Comparison of ENCODE assay signal across 14 mouse cellular contexts in genomic region chr2:158140664-158141063, GRCm38 (mm10). TPM values are rescaled to one million over a fixed set of nuclear protein-coding genes. Genes with fewer than 3 reads are reported as not detected.
DNase-seq lines count a peak whose midpoint lies in the region; ATAC-seq and TF ChIP-seq lines count a peak whose summit lies in the region.
"Had no signal": no experiment of that assay in that cellular context is flagged by ENCODE, and none has a peak within 500 bp of the region (broad histone marks: within the 10 kb centered on the region; RNA-seq: fewer than 3 reads in every experiment).

No protein-coding gene starts in this region.

- ATAC-seq in intestine, embryonic 15.5 days = no peak
- no peak for ATAC-seq in intestine, postnatal 0 days
- ATAC-seq in embryonic facial prominence, embryonic 15.5 days (ENCODE audit: insufficient number of reproducible peaks, low FRiP score, low TSS enrichment, low read depth) = no peak
- ATAC-seq in liver, embryonic 14.5 days (ENCODE audit: insufficient read depth) = no peak
- ATAC-seq: forebrain, postnatal 0 days had no signal

- no peak for TF ChIP-seq EP300 in liver, embryonic 14.5 days (IDR thresholded peaks at IDR 0.05; ENCODE audit: low read depth)

- H3K36me3 ChIP-seq in intestine, embryonic 15.5 days = peaks cover 11% of the 10 kb centered on the region; the same call in 1 of the 2 replicates
- peaks cover 53% of the 10 kb centered on the region; the same call in 1 of the 2 replicates for H3K36me3 ChIP-seq in intestine, postnatal 0 days (ENCODE audit: control insufficient read depth, insufficient read depth)
- H3K36me3 ChIP-seq in embryonic facial prominence, embryonic 15.5 days = no peaks in the 10 kb centered on the region
- peaks cover 68% of the 10 kb centered on the region for H3K36me3 ChIP-seq in liver, embryonic 14.5 days (replicated peaks; ENCODE audit: control insufficient read depth, insufficient read depth, low read depth)
- H3K36me3 ChIP-seq: midbrain, embryonic 12.5 days had no signal

- no peak for TF ChIP-seq CTCF in intestine, postnatal 0 days (IDR thresholded peaks at IDR 0.05; ENCODE audit: low read depth)
- TF ChIP-seq CTCF in liver, embryonic 14.5 days (IDR thresholded peaks at IDR 0.05; ENCODE audit: low read depth) = no peak
- no peak for TF ChIP-seq CTCF in left cerebral cortex, adult 2 months (IDR thresholded peaks at IDR 0.05)

- intact Hi-C loops in left cerebral cortex, adult 2 months (cut with DNase I) = no loop called here

- H3K9me3 ChIP-seq in intestine, embryonic 15.5 days = no peaks in the 10 kb centered on the region
- H3K9me3 ChIP-seq in intestine, postnatal 0 days (ENCODE audit: control insufficient read depth) = no peaks in the 10 kb centered on the region
- no peaks in the 10 kb centered on the region for H3K9me3 ChIP-seq in embryonic facial prominence, embryonic 15.5 days (replicated peaks)
- no peaks in the 10 kb centered on the region for H3K9me3 ChIP-seq in liver, embryonic 14.5 days (ENCODE audit: control insufficient read depth, low read length)
- H3K9me3 ChIP-seq: midbrain, embryonic 12.5 days had no signal

- H3K4me3 ChIP-seq in intestine, embryonic 15.5 days (replicated peaks) = no peak overlapping the region
- no peak overlapping the region for H3K4me3 ChIP-seq in intestine, postnatal 0 days (ENCODE audit: low read depth, low read length)
- no peak overlapping the region for H3K4me3 ChIP-seq in brown adipose tissue, adult 24 weeks (ENCODE audit: insufficient read depth, low read depth, low read length)
- H3K4me3 ChIP-seq in embryonic facial prominence, embryonic 15.5 days (replicated peaks) = no peak overlapping the region
- peak overlapping the region in 1 of 2 experiments; percentile 69; a peak in 2 of 4 replicates for H3K4me3 ChIP-seq in liver, embryonic 14.5 days (ENCODE audit: insufficient read depth in 1 of 2, low read depth in 2 of 2, low read length in 2 of 2)
- no peak overlapping the region for H3K4me3 ChIP-seq in left cerebral cortex, adult 2 months
- H3K4me3 ChIP-seq: midbrain, embryonic 12.5 days had no signal

- peaks cover 45% of the 10 kb centered on the region for H3K4me1 ChIP-seq in intestine, embryonic 15.5 days (replicated peaks)
- H3K4me1 ChIP-seq in intestine, postnatal 0 days (replicated peaks; ENCODE audit: control insufficient read depth, insufficient read depth, low read length) = peaks cover 14% of the 10 kb centered on the region
- H3K4me1 ChIP-seq in brown adipose tissue, adult 24 weeks (ENCODE audit: control insufficient read depth, insufficient read depth, insufficient read length, low read length) = peaks cover 60% of the 10 kb centered on the region
- peaks cover 55% of the 10 kb centered on the region for H3K4me1 ChIP-seq in embryonic facial prominence, embryonic 15.5 days
- H3K4me1 ChIP-seq in liver, embryonic 14.5 days (replicated peaks; ENCODE audit: control insufficient read depth in 2 of 2, insufficient read depth in 2 of 2, low read length in 1 of 2) = peaks cover 54 to 58% of the 10 kb centered on the region in 2 experiments

- no peak overlapping the region for H3K4me2 ChIP-seq in intestine, embryonic 15.5 days (replicated peaks)
- no peak overlapping the region for H3K4me2 ChIP-seq in intestine, postnatal 0 days (replicated peaks; ENCODE audit: low read depth)
- no peak overlapping the region for H3K4me2 ChIP-seq in embryonic facial prominence, embryonic 15.5 days (replicated peaks)
- peak overlapping the region; percentile 94 for H3K4me2 ChIP-seq in liver, embryonic 14.5 days (ENCODE audit: low read depth)
- H3K4me2 ChIP-seq: midbrain, embryonic 12.5 days had no signal

- H3K27ac ChIP-seq in intestine, embryonic 15.5 days = peak overlapping the region; percentile 57; the same call in 1 of the 2 replicates
- no peak overlapping the region for H3K27ac ChIP-seq in intestine, postnatal 0 days (ENCODE audit: low read depth, low read length)
- peak overlapping the region; percentile 89 for H3K27ac ChIP-seq in brown adipose tissue, adult 24 weeks (replicated peaks; ENCODE audit: low read depth, low read length)
- H3K27ac ChIP-seq in embryonic facial prominence, embryonic 15.5 days (replicated peaks) = peak overlapping the region; percentile 88
- peak overlapping the region; percentile 97 for H3K27ac ChIP-seq in liver, embryonic 14.5 days
- H3K27ac ChIP-seq in left cerebral cortex, adult 2 months = no peak overlapping the region
- H3K27ac ChIP-seq: kidney, postnatal 0 days; midbrain, embryonic 12.5 days had no signal

- H3K27me3 ChIP-seq in intestine, embryonic 15.5 days (replicated peaks) = no peaks in the 10 kb centered on the region
- H3K27me3 ChIP-seq in intestine, postnatal 0 days (replicated peaks; ENCODE audit: control insufficient read depth, insufficient read depth, low read length) = no peaks in the 10 kb centered on the region
- H3K27me3 ChIP-seq in embryonic facial prominence, embryonic 15.5 days = 0 out of 2 replicates have a peak, but pooled peaks cover 4% of the 10 kb centered on the region
- no peaks in the 10 kb centered on the region for H3K27me3 ChIP-seq in liver, embryonic 14.5 days (ENCODE audit: control insufficient read depth, insufficient read depth, low read length)
- H3K27me3 ChIP-seq: Patski had no signal

- H3K9ac ChIP-seq in intestine, embryonic 15.5 days = no peak overlapping the region
- no peak overlapping the region for H3K9ac ChIP-seq in intestine, postnatal 0 days (ENCODE audit: low read depth, low read length)
- no peak overlapping the region for H3K9ac ChIP-seq in embryonic facial prominence, embryonic 15.5 days
- H3K9ac ChIP-seq in liver, embryonic 14.5 days (replicated peaks) = peak overlapping the region; percentile 85
- H3K9ac ChIP-seq: forebrain, postnatal 0 days; midbrain, embryonic 12.5 days had no signal

- WGBS in intestine, embryonic 15.5 days = 90% methylated on average over 5 of the region's 5 CpGs
- 81% methylated on average over 5 of the region's 5 CpGs for WGBS in intestine, postnatal 0 days
- 77% methylated on average over 5 of the region's 5 CpGs for WGBS in embryonic facial prominence, embryonic 15.5 days
- 77% methylated on average over 5 of the region's 5 CpGs for WGBS in liver, embryonic 14.5 days (ENCODE audit: insufficient replicate concordance)

- DNase-seq in liver, embryonic 14.5 days (ENCODE audit: low read depth in 3 of 3, low spot score in 3 of 3) = no peak
- no peak for DNase-seq in left cerebral cortex, adult 9 months (ENCODE audit: low spot score in 2 of 2)
- DNase-seq in left cerebral cortex, adult 2 months (ENCODE audit: extremely low spot score in 1 of 2, low spot score in 2 of 2) = no peak
- no peak for DNase-seq in gastrocnemius, adult 8-10 months (ENCODE audit: low spot score in 2 of 2)
- DNase-seq: cerebellum, postnatal 10 days; forebrain, postnatal 0 days; thymus, adult 18-20 months had no signal

RNA-seq across cellular contexts. Expression of gene Tgm2, which starts 5.6 kb away (rescaled TPM):
- 83.4 and 90.2 TPM in 2 replicates for polyA plus RNA-seq in intestine, embryonic 15.5 days (2015; fragmentation: Nextera tagmentation; extraction: Ambion mirVana)
- 40.0 and 40.4 TPM in 2 replicates for polyA plus RNA-seq in intestine, postnatal 0 days (2015; fragmentation: Nextera tagmentation; extraction: Ambion mirVana)
- 66.0 and 82.7 TPM in 2 replicates for polyA plus RNA-seq in brown adipose tissue, adult 24 weeks (2012; ENCODE audit: insufficient read depth, insufficient read length, missing spikeins)
- polyA plus RNA-seq in embryonic facial prominence, embryonic 15.5 days (2015; fragmentation: Nextera tagmentation; extraction: Ambion mirVana) = 17.9 and 22.2 TPM in 2 replicates
- 41.9 and 44.6 TPM in 2 replicates for polyA plus RNA-seq in liver, embryonic 14.5 days (2012; rRNA removed)
- 34.6 and 37.7 TPM in 2 replicates for polyA plus RNA-seq in liver, embryonic 14.5 days (2014; fragmentation: Nextera tagmentation; extraction: Ambion mirVana)
- 10 to 100 TPM; 12.9 to 14.6 TPM for total RNA-seq in left cerebral cortex, adult 2 months (2021)
- total RNA-seq in gastrocnemius, adult 8-10 months (2022) = 10 to 100 TPM; 27.0 to 55.7 (median 39.4) TPM

Comparison
In these comparisons a context has a peak if more than half of its experiments do, and no peak if none do; other contexts are left out.
1. H3K27ac ChIP-seq: peak in intestine, embryonic 15.5 days (single experiment), brown adipose tissue, adult 24 weeks (single experiment), embryonic facial prominence, embryonic 15.5 days (single experiment) and liver, embryonic 14.5 days (single experiment); none in intestine, postnatal 0 days (single experiment) and left cerebral cortex, adult 2 months (single experiment).